Mouse (Mus musculus) cerebellum, postnatal 10 days (tissue): ENCODE results near the gene Arhgdia.

Experiments used
- DNase-seq, 2 experiments: peaks; one replicate each; pipeline ENCODE4 v3.0.0; 2021; ENCODE audit warnings: mixed read lengths in 2 of 2

The Arhgdia gene

DNA sequence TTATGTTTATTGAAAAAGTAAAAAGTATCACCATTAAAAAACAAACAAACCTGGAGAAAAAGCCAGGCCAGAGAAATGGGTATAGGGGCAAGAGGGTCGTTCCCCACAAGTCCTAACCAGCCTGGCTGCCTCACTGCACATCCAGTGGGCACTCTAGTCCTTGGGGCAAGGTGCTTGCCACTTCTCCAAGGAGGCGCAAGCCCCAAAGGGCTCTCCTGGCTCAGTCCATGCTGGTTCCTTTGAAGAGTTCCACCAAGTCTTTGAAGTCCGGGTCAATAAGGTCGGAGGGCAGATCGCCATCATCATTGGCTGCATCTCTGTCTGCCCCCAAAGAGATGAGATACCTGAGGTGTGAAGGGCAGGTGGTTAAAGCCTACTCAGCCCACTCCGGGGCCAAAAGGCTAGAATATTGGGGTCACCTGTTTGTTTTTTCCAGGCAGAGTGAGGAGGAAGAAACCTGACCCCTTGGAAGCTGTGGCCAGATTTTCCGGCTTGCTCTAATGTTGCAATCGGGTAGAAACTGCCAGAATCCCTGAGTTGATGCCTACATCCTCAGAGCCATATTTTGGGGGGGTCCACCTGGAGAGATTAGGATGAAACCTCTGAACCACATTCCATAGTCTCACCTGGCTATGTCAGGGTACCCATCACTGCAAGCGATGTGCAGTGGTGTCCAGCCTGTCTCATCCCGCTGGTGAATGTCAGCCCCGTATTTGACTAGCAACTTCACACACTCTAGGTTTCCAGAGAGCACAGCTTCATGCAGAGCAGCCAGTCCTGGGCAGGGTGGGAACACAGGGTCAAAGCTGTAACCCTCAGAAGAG, 31.2 kb downstream of the Arhgdia start:
- DNase-seq: peak in 1 of 2 experiments; percentile 41

DNA sequence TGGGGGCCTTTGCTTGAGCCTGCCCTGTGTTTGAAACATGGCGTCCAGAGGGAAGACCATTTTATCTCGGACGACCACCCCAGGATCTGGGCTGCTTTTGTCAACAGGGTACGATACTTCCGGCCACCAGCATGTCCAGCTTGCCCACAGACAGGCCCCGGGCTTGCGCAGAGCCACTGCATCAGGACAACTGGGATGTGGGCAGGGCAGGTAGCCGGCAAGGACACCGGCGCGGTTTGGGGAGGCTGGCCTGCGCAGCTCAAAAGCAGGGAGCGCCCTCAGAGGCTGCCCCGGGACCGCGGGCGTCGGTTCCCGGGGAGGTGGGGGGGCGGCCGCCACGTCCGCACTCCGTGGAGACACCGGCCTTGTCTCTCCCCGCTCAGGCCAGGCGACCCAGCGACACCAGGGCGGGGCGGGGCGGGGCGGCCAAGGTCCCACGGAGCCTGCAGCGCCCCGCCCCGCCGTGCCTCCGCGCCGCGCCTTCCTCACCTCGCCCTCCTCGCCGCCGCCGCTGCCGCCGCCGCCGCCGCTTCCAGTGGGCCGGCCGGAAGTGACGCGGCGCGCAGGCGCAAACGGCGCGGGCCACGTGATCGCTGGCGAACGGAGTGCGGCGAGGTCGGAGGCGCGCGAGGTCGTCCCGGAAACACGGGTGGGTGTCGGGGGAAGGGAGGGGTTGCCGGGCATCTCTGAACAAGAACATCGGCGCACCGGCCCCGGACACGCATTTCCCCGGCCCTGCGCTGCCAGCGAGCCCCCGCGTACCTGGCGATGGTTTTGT, 32.1 kb downstream of the Arhgdia start, which contains the start of gene Mcrip1:
Gene Mcrip1 (minus strand): TSS at position 560 of the 778 bp plus-strand sequence.
- peak; percentile 98 for DNase-seq

DNA sequence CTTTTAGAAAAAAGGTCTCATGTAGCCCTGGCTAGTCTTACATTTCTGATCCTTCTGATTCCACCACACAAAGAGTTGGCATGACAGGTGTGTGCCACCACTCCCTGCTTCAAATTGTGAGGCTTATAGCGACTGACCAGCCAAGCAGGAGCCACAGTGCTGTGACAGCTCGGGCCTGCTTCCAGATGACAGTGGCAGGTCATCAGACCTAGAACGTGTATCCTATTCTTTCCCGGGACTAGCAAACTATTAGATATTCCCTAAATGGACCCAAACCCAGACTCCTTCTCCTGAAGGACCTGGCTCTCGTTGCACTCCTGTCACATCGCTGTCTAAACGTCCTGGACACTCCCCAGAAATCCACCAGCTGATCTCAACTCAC, 32.6 kb downstream of the Arhgdia start:
- no peak for DNase-seq

DNA sequence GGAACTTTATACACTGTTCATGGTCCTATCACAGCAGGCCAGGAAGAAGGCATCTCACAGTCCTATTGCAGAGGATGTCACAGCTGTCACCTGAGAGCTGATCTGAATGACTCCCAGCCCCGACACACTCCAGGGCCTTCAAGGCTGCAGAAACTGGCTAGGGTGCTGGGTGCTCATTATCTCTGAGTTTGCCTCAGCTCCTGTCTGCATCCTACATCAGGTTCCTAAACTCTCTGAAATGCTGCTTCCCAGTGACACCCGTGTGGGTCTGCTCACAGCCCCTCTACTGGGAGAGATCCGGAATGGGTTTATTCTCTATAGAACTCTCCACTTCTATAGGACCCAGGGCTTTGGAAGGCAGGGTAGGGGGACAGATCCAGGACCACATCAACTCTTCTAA, 33.2 kb downstream of the Arhgdia start:
- DNase-seq: no peak

DNA sequence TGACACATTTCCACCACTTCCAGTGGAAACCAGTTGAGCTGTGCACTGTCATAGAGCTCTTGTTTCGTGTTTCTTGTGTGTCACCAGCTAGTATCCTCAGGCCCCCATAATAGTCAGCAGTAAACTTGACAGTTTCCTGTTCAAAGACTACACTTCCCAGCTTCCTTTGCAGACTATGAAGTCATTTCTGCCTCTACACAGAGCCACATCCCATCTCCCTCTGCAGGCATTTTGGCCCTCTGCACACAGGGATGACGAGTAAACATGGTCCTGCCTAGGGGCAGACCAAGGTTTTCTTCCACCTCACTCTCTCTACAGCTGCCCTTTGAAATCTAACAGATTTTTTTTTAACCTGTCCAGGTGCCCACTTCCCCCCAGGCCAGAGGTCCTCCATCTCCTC, 34.0 kb downstream of the Arhgdia start:
- DNase-seq: no peak

DNA sequence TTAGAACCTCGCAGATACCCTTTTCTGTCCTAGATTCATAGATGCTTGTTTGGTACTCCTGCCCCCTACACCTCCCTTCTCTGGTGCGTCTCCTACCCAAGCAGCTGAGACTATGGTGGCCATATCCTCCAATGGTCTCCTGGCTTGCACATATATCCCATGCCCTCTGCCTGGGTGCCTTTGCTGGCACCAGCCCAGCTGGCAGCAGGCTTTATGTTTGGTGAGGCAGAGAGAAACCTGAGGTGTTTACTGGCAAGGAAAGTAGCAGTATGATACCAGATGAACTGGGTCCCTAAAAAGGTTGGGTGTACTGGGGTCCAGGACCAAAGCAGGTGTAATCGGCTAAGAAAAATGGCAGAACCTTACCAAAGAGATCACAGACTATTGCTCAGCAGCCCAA, 35.5 kb downstream of the Arhgdia start:
- DNase-seq: no peak

DNA sequence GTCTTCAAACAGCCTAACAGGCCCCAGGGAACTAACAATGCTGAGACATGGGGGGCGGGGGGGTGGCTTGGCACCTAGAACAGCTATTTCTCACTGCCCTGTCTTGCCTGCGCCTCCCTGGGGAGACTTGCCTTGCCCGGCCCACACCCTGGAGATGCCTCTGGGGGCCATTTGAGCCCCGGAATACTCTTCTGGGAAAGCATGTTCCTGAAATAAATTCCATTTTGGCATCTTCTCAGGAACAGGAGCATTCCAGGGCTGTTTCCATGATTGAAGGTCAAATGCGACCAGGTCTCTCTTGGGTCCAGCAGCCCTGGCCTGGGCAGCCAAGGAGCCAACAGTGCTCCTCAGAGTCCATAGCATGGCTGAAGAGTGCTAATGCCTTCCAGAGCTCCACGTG, 39.0 kb downstream of the Arhgdia start:
- DNase-seq: no peak

DNA sequence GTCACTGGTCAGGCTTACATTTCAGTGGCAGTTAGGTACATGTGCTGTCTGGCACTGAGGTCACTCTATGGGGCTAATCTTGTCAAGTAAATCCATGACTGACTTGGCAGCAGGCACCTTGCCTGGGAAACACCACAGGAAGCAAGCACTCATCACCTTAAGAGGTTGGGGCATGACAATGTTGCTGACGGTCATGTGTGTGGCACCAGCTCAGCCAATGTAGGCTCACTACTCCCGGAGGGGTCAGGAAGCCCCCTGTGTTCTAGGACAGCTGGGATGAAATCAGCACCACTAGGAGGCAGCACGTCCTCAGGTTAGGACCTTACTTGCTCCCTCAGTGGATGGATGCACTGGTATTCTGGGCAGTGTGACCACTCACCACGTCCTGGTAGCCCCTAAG, 39.5 kb downstream of the Arhgdia start:
- DNase-seq: peak; percentile 52 to 62

DNA sequence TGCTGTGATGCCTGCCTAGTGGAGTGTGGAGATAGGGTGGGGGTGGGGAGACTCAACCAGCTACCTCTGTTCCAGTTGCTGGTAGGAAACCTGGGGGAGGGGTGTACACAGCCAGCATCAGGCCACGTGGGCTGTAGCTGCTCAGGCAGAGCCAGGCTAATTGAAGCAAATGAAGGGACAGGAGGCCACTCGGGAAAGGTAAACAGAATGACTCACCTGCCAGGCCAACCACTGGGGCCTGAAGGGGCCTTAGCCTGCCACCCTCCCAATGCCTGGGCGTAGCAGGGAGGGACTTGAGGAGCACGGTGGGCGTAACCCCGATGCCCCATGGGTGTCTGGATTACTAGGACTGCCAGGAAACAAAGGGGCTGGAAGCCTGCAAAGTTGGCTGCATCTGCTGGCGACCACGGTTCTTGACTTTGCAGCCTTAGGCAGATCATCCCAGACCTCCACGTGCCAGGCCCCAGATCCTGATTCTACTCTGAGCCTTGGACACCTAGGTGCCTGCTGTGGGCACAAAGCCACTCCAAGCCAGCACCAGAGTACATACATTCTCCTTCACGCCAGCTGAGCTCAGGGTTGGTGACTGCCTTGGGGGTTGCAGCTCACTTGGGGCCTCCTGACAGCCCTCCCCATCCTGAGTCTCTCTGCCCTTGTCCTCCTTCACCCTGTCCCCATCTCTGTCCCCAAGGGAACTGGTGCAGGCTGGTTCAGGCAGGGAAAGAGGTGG, 42.0 kb downstream of the Arhgdia start:
- DNase-seq: peak; percentile 73 to 75

DNA sequence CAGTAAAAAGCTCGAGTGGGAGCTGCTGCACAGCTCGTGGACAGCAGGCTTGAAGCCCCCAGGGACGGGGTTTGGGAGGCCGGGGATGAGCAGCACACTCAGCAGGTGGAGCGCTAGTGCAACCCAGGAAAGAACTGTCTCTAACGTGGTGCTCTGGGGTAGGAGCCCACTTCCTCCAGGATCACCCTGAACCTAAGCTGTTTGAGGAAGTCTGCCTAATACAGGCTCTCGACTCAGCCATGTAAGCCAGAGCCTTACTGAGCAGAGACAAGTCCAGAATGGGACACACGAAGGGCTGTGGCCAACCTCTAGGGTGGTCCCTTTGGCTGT, 42.5 kb downstream of the Arhgdia start:
- DNase-seq: no peak

DNA sequence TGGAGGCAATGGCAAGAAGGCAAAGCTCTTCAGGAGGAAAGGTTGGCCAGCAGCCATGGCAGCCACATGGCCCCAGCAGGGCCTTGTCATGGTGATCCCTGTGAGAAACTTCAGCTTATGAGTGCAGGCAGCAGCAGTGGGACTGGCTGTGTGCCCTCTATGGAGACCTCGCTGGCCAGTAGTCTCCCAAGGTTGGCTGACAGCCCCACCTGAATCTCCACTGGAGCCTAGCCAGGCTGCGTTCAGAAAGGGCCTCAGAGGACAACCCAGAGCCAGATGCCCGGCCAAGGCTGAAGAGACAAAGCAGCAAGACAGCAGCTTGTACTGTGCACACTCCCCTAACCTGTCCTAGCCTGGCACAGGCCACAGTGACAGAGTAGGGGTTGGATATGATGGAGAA, 42.9 kb downstream of the Arhgdia start:
- peak; percentile 94 for DNase-seq

DNA sequence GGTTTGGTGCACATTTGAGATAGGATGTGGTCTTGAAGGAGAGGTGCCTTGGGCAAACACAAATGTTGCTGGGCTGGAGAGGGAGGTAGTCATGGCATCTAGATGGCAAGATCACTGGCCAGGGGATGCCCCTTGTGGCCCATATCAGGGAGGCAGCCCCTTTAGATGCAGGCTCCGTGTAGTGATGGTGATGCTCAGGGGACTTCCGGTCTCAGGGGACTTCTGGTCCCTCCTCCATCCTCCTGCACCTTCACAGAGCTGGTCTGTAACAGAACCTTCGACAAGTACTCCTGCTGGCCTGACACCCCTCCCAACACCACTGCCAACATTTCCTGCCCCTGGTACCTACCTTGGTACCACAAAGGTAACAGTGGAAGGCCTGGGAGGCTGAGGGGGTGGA, 45.6 kb downstream of the Arhgdia start:
- no peak for DNase-seq

DNA sequence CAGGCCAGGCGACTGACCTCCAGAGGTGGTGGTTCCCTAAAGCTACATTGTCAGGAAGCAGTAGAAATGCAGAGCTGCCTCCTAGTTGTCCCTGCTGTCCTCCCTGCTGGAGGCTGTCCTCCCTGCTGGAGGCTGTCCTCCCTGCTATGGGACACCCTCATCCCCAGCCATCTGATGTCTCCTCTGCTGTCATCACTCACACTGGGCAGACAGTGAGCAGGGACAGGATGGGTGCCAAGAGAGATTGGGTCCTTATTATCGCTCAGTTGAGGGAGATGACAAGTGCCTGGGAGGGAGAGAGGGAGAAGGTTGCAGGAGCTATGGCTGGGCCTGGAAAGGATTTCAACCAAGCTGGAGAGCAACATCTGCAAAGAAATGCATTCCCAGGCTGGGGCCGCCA, 46.3 kb downstream of the Arhgdia start:
- DNase-seq: no peak

DNA sequence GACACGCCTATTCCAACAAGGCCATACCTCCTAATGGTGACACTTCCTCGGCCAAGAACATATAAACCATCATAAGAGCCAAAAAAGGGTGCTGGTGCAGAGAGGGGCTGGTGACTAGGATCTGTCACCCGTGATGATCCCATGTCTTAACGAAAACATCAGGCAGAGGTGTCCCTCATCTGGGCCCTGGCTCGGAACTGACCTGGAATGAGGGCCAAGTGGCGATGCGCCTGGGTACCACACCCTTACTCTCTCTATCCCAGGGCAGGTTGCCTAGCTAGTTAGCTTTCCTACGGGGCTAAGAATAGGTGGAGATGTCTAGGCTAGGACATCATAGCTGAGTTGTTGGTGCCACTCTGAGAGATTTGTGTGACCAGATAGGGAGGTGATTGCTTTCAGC, 47.3 kb downstream of the Arhgdia start:
- DNase-seq: no peak

DNA sequence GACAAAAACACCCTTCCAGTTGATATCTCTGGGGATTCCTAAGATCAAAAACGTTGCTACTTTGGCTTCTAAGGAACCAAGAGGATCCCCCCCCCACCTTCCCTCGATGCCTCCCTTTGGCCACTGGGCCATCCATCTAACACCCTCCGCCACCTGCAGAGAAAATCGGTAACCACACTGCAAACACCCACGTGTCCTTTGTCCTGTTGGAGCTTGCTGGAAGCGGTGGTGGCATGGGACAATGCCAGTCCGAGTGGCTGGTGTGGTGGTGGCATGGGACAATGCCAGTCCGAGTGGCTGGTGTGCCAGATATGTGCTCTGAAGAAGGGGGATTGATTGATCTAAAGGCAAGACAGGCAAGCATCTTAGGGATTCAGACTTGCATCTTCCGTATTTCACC, 49.8 kb downstream of the Arhgdia start:
- DNase-seq: peak; percentile 37 to 45

DNA sequence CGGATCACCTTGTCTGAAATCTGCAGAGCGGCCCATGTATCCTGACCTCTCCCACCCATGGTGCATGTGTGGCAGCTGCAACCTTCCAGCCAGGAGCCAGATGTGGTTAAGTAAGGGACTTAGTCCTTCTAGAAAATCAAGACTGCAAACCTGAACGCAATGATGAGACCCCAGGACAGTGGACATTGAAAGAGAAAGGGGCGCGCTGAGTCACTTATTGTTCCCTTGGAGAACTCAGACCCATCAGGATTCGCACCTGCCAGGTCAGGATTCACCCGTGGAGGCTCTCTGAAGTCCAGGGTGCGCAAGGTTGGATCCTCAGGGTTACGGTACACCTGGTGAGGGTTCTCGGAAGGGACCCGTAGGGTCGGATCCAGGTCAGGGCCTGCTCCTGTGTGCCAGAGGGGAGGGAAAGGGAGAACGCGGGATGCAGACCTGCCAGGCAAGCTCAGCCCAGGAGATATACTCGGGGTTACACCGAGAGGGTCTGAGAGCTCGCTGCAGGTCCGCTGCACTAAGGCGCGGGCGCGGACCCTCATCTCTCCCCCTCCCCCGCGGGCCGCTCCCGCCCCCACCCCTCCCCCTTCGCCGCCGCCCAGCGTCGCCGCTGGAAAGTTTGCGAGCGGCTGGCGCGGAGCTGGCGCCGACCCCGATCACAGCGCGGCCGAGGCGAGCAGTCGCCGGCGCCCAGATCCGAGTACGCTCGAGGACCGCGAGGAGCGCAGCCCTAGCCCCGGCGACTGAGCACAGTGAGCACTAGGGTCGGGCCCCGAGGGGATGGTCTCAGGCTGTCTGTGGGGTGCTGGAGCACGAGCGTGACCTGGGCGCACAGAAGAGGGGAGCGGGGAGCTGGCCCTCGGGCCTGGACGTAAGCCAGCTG, 51.1 kb downstream of the Arhgdia start, which contains the start of gene Gcgr:
Gene Gcgr (plus strand): TSS at position 615 of the 880 bp plus-strand sequence.
- DNase-seq: peak; percentile 58 to 61

DNA sequence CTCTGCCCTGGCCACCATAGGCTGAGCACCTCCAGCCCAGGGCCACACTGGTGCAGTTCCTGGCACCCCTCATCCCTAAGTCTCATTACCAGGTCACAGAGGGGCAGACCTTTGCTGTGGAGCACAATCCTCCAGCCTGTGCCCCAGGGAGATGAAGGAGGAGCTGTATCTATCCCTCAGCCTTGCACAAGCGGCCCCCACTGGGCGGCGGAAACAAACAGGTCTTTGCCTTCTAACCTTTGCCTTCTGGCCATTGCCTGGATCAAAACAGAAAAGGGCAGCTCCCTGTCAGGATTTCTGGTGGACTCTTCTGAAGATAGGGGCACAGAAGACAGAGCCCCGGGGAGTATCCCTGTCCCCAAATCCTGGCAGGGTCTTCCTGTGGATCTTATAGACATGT, 52.5 kb downstream of the Arhgdia start:
- DNase-seq: no peak
